Comparison of ENCODE assay signal across 24 mouse cellular contexts in genomic region chr6:127928682-127929081, GRCm38 (mm10). TPM values are rescaled to one million over a fixed set of nuclear protein-coding genes. Genes with fewer than 3 reads are reported as not detected.
DNase-seq lines count a peak whose midpoint lies in the region; ATAC-seq lines count a peak whose summit lies in the region.
"Had no signal": no experiment of that assay in that cellular context is flagged by ENCODE, and none has a peak within 500 bp of the region (broad histone marks: within the 10 kb centered on the region; RNA-seq: fewer than 3 reads in every experiment).

No protein-coding gene starts in this region.

- H3K9me3 ChIP-seq in heart, embryonic 10.5 days: no peaks in the 10 kb centered on the region
- H3K9me3 ChIP-seq in heart, embryonic 13.5 days: no peaks in the 10 kb centered on the region
- H3K9me3 ChIP-seq in midbrain, embryonic 11.5 days (ENCODE audit: control insufficient read depth, low read length): no peaks in the 10 kb centered on the region
- H3K9me3 ChIP-seq in midbrain, embryonic 10.5 days (replicated peaks): no peaks in the 10 kb centered on the region

- no peak overlapping the region for H3K9ac ChIP-seq in heart, embryonic 13.5 days
- no peak overlapping the region for H3K9ac ChIP-seq in midbrain, embryonic 11.5 days (ENCODE audit: low read length)

- peak overlapping the region; percentile 69 for H3K27ac ChIP-seq in heart, embryonic 10.5 days
- 0 out of 2 replicates have a peak overlapping the region, but pooled peaks have one; percentile 5 for H3K27ac ChIP-seq in heart, embryonic 13.5 days (replicated peaks)
- no peak overlapping the region for H3K27ac ChIP-seq in midbrain, embryonic 11.5 days (ENCODE audit: low read depth, low read length)
- H3K27ac ChIP-seq in midbrain, embryonic 10.5 days (replicated peaks): no peak overlapping the region; the same call in 1 of the 2 replicates

- no peak overlapping the region for H3K4me2 ChIP-seq in heart, embryonic 13.5 days
- no peak overlapping the region for H3K4me2 ChIP-seq in midbrain, embryonic 11.5 days

- no peak overlapping the region for H3K4me3 ChIP-seq in heart, embryonic 10.5 days
- H3K4me3 ChIP-seq in heart, embryonic 13.5 days: no peak overlapping the region
- no peak overlapping the region for H3K4me3 ChIP-seq in midbrain, embryonic 11.5 days (ENCODE audit: low read depth, low read length)
- H3K4me3 ChIP-seq in midbrain, embryonic 10.5 days: no peak overlapping the region

- H3K27me3 ChIP-seq in heart, embryonic 10.5 days (ENCODE audit: insufficient read depth, poor library complexity, severe bottlenecking): peaks cover 26% of the 10 kb centered on the region
- H3K27me3 ChIP-seq in heart, embryonic 13.5 days (replicated peaks): peaks cover 6% of the 10 kb centered on the region
- no peaks in the 10 kb centered on the region for H3K27me3 ChIP-seq in midbrain, embryonic 11.5 days (ENCODE audit: control insufficient read depth, insufficient read depth, low read length)
- no peaks in the 10 kb centered on the region for H3K27me3 ChIP-seq in midbrain, embryonic 10.5 days (ENCODE audit: low read depth, poor library complexity, severe bottlenecking)

- no peak for ATAC-seq in heart, embryonic 13.5 days (ENCODE audit: extremely low read depth, insufficient number of reproducible peaks, low FRiP score, low TSS enrichment)
- no peak for ATAC-seq in midbrain, embryonic 11.5 days (ENCODE audit: low FRiP score)
- ATAC-seq: activated CD4-positive, CD25-positive, alpha-beta regulatory T cell, adult 4 months; CD4-positive, CD25-positive, alpha-beta regulatory T cell, adult 4 months; Patski had no signal

- intact Hi-C loops in heart, postnatal 10 days (cut with DNase I): no loop called here

- H3K36me3 ChIP-seq in heart, embryonic 10.5 days: peaks cover 1% of the 10 kb centered on the region; the same call in 1 of the 2 replicates
- no peaks in the 10 kb centered on the region for H3K36me3 ChIP-seq in heart, embryonic 13.5 days
- no peaks in the 10 kb centered on the region for H3K36me3 ChIP-seq in midbrain, embryonic 11.5 days (ENCODE audit: control insufficient read depth, insufficient read depth, low read length)
- H3K36me3 ChIP-seq in midbrain, embryonic 10.5 days: 0 out of 2 replicates have a peak, but pooled peaks cover 3% of the 10 kb centered on the region
- H3K36me3 ChIP-seq: G1E had no signal

- no peak for DNase-seq in heart, embryonic 10.5 days (ENCODE audit: low spot score)
- no peak for DNase-seq in heart, postnatal 10 days
- DNase-seq in heart, adult 9 months (ENCODE audit: low spot score in 2 of 2): no peak
- DNase-seq in midbrain, embryonic 11.5 days (ENCODE audit: low spot score, missing footprints): peak; percentile 64
- DNase-seq in midbrain, embryonic 10.5 days (ENCODE audit: low spot score): no peak
- DNase-seq in brain, adult 2 months (ENCODE audit: low read depth, low spot score): peak; percentile 30
- no peak for DNase-seq in right cerebral cortex, postnatal 10 days (ENCODE audit: low spot score in 2 of 2)
- DNase-seq: adrenal gland, adult 2 months; adrenal gland, adult 8-10 months; adrenal gland, postnatal 10 days; adrenal gland, postnatal 14 days; adrenal gland, postnatal 25 days; adrenal gland, postnatal 36 days; B cell, adult 2 months; cerebellum, adult 11 months; cerebellum, adult 11-12 months; cerebellum, adult 18-20 months had no signal

- WGBS in heart, embryonic 10.5 days: 52% methylated on average over 5 of the region's 5 CpGs
- WGBS in heart, embryonic 13.5 days: 56% methylated on average over 5 of the region's 5 CpGs
- WGBS in midbrain, embryonic 11.5 days: 65% methylated on average over 5 of the region's 5 CpGs
- WGBS in midbrain, embryonic 10.5 days: 70% methylated on average over 5 of the region's 5 CpGs

- H3K4me1 ChIP-seq in heart, embryonic 10.5 days: peaks cover 64% of the 10 kb centered on the region
- peaks cover 50% of the 10 kb centered on the region for H3K4me1 ChIP-seq in heart, embryonic 13.5 days
- H3K4me1 ChIP-seq in midbrain, embryonic 11.5 days (ENCODE audit: control insufficient read depth, insufficient read depth, low read length): no peaks in the 10 kb centered on the region
- H3K4me1 ChIP-seq in midbrain, embryonic 10.5 days: peaks cover 21% of the 10 kb centered on the region

RNA-seq across cellular contexts. Expression of gene Tspan11, which starts 41.3 kb away (rescaled TPM):
- 1.4 and 1.8 TPM in 2 replicates for polyA plus RNA-seq in heart, embryonic 10.5 days (2016; fragmentation: Nextera tagmentation; extraction: Ambion mirVana)
- 1 to 10 TPM; 4.7 to 4.9 TPM for total RNA-seq in heart, postnatal 10 days (2021)
- 2.0 and 3.3 TPM in 2 replicates for polyA plus RNA-seq in heart, embryonic 13.5 days (2015; fragmentation: Nextera tagmentation; extraction: Ambion mirVana)
- 10.8 and 13.3 TPM in 2 replicates for polyA plus RNA-seq in midbrain, embryonic 11.5 days (2014; fragmentation: Nextera tagmentation; extraction: Ambion mirVana)
- polyA plus RNA-seq in midbrain, embryonic 10.5 days (2016; fragmentation: Nextera tagmentation; extraction: Ambion mirVana): 4.7 and 9.1 TPM in 2 replicates
- total RNA-seq: CH12.LX, MEL had no signal
- polyA plus RNA-seq: activated CD4-positive, CD25-positive, alpha-beta regulatory T cell, adult 4 months; CD4-positive, CD25-positive, alpha-beta regulatory T cell, adult 4 months; G1E; Patski had no signal

Comparison
In these comparisons a context has a peak if more than half of its experiments do, and no peak if none do; other contexts are left out.
1. DNase-seq: peak in midbrain, embryonic 11.5 days (single experiment) and brain, adult 2 months (single experiment); none in heart, embryonic 10.5 days (single experiment), heart, postnatal 10 days (0 of 2), heart, adult 9 months (0 of 2), midbrain, embryonic 10.5 days (single experiment) and right cerebral cortex, postnatal 10 days (0 of 2).
2. H3K27ac ChIP-seq: peak in heart, embryonic 10.5 days (single experiment) and heart, embryonic 13.5 days (single experiment); none in midbrain, embryonic 11.5 days (single experiment) and midbrain, embryonic 10.5 days (single experiment).